Mouse (Mus musculus) myocyte (in vitro differentiated cells): ENCODE data around the gene Txndc17.

Experiments used
- E2F4 ChIP-seq: IDR thresholded peaks from one replicate; pipeline ENCODE4 v1.6.1; 2011; ENCODE audit warnings: mild to moderate bottlenecking, control low read depth, moderate library complexity; ENCODE audit not compliant: insufficient read depth
- MAX ChIP-seq: IDR thresholded peaks from one replicate; pipeline ENCODE4 v1.6.1; 2011; ENCODE audit warnings: low read depth, mild to moderate bottlenecking, control low read depth
- MYOD1 ChIP-seq, 3 experiments: IDR thresholded peaks; one replicate each; pipeline ENCODE4 v1.6.1; 2011; ENCODE audit warnings: control low read depth in 2 of 3, low read depth in 2 of 3, mild to moderate bottlenecking in 2 of 3, moderate library complexity in 1 of 3; ENCODE audit not compliant: insufficient read length in 2 of 3, control insufficient read depth in 1 of 3
- MYOG ChIP-seq, 3 experiments: IDR thresholded peaks; one replicate each; pipeline ENCODE4 v1.6.1; 2011; ENCODE audit warnings: control low read depth in 2 of 3, low read depth in 2 of 3, mild to moderate bottlenecking in 2 of 3; ENCODE audit not compliant: insufficient read length in 2 of 3, control insufficient read depth in 1 of 3, insufficient read depth in 1 of 3
- POLR2A ChIP-seq: IDR thresholded peaks from one replicate; pipeline ENCODE4 v1.6.1; 2011; ENCODE audit warnings: low read depth, mild to moderate bottlenecking, control low read depth, moderate library complexity; ENCODE audit not compliant: insufficient read length
- POLR2AphosphoS2 ChIP-seq: IDR thresholded peaks from one replicate; pipeline ENCODE4 v1.6.1; 2011; ENCODE audit warnings: low read depth, control low read depth; ENCODE audit not compliant: insufficient read length
- TCF12 ChIP-seq: IDR thresholded peaks from one replicate; pipeline ENCODE4 v1.6.1; 2011; ENCODE audit warnings: mild to moderate bottlenecking, control low read depth; ENCODE audit not compliant: poor library complexity, insufficient read depth, severe bottlenecking
- TCF3 ChIP-seq: IDR thresholded peaks from one replicate; pipeline ENCODE4 v1.6.1; 2011; ENCODE audit warnings: low read depth, control low read depth; ENCODE audit not compliant: insufficient read length
- USF1 ChIP-seq: IDR thresholded peaks from one replicate; pipeline ENCODE4 v1.6.1; 2011; ENCODE audit warnings: low read depth, mild to moderate bottlenecking, control low read depth, moderate library complexity

DNA sequence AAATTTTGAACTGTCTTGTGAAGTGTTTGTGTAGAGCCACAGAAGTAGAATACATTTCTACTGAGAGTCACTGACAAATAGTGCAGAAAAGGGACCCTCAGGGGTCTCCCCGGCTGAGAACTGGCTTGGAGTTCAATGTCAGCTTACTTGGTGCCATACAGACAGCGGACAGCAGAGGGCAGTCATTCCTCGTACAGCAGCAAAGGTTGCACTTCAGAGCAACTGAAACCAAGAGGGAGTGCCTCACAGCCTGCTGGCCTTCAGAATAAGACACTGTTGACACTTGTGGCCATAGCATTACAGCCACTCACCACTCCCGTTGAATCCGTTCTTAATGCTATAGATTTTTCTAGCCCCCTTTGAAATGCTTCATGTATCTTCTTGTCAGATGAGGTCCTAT lies 17.5 kb downstream of the Txndc17 start:
- TF ChIP-seq E2F4: no peak
- TF ChIP-seq MYOG (IDR thresholded peaks at IDR 0.05; ENCODE audit: control insufficient read depth in 1 of 3, insufficient read depth in 1 of 3, insufficient read length in 2 of 3, low read depth in 2 of 3): no peak
- TF ChIP-seq POLR2A: no peak
- no peak for TF ChIP-seq MYOD1 (IDR thresholded peaks at IDR 0.05; ENCODE audit: control insufficient read depth in 1 of 3, insufficient read length in 2 of 3, low read depth in 2 of 3)
- TF ChIP-seq USF1: no peak
- TF ChIP-seq MAX: no peak
- TF ChIP-seq TCF12: no peak
- TF ChIP-seq TCF3: no peak
- TF ChIP-seq POLR2AphosphoS2: no peak
